Mouse (Mus musculus) R1 (cell line): ENCODE data around the gene 4930447C04Rik.

Experiments
- DNase-seq: peaks from one replicate; pipeline ENCODE4 v3.0.0-alpha.2; 2018; ENCODE audit warnings: low read depth, low spot score

Gene 4930447C04Rik

GRCm38 (mm10) chr12:72943574-72944110, 3.1 kb upstream of the 4930447C04Rik start:
- no peak for DNase-seq

DNA sequence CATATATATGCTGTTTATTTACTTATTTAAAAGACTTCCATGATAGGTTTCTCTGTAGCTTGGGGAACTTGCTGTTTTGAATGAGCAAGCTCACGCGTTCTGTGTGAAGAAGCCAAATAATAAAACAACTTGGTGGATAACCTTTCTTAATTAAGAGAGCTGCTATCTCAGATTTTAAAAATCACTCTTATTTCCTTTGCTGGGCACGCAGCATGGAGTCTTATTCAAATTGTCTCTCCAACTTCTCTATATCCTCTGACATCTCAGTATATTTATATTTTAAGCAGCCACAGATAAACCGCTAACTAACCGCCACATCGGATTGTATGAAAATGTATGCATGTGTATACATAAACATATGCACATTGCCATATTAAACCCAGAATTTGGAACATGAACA, 1.6 kb upstream of the 4930447C04Rik start:
- DNase-seq: no peak

DNA sequence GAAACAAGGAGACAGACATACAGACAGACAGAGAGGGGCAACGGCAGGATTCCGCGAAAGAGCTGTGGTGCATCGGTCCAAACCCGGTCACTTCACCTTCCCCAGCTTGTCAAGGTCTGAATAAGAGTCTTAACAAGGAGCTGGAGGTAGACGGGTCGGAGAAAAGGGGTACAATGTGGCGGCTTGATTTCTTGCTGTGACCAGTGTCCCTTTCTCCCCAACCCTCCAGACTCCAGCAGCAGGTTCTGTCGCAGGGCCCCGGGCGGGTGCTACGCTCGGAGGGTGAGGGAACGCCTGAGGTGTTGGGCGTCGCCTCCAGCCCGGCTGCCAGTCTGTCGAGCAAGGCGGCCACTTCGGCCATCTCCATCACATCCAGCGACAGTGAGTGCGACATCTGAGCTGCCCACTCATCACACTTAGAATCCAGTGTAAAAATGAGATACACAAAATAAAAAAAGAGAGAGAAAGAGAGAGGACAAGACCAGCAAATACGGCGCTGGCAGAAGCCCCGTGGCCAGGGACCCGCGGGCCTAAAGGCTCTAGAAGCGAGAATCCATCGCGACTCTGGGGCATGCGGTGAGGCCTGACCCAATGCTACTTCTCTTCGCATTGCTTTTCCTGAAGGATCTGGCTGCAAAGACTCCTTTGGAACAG, 951 bp upstream of the 4930447C04Rik start:
- peak; percentile 32 for DNase-seq

DNA sequence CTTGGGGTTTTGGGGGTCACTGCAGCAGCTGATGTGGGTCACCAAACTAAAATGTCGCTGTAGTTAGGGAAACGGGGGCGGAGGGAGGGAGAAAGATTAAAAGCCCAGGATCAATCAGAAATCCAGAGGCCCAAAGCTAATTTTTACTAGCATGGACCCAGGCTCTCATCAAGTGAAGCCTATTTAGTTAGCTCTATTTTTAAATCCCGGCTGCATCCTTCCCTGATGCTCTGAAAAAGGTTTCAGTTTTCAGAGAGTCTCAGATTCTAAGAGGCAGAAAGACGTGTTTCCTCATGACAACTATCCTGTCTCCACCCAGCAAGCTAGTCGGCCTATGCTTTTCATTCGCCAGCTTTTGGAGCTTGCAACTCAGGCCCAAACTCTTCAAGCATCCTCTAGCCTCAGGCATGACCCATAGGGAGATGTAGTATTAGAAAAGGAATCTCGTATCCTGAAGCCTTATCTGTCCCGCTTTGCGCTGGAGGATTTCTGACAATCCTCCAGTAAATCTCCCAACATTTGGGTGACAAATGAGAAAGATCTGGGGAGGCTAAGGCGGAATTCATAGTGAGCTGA, 336 bp upstream of the 4930447C04Rik start:
- peak; percentile 26 for DNase-seq

DNA sequence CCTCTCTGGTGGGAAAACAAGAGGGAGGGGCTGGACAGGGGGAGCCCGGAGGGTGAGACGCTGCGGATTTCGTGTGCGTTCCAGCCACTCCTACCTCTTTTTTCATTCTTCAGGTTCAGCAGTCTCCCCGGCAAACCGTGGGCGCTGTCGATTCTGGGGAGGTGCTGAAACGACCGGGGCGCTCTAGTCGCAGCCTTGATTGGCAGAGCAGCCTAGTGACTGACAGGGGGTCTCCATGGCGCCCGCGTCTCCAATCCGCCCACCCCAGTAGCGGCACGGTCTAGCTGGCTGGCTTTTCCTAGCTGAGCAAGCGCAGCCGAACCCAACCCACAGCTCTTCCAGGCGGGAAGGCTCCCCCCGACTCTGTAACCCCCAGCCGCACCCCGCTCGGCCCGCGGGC, 958 bp downstream of the 4930447C04Rik start, which contains the start of gene Six6:
TSS of gene Six6 (plus strand) at position 277 of the 400 bp plus-strand sequence.
- peak; percentile 94 for DNase-seq

GRCm38 (mm10) chr12:72938600-72939490, 1.7 kb downstream of the 4930447C04Rik start:
- no peak for DNase-seq

DNA sequence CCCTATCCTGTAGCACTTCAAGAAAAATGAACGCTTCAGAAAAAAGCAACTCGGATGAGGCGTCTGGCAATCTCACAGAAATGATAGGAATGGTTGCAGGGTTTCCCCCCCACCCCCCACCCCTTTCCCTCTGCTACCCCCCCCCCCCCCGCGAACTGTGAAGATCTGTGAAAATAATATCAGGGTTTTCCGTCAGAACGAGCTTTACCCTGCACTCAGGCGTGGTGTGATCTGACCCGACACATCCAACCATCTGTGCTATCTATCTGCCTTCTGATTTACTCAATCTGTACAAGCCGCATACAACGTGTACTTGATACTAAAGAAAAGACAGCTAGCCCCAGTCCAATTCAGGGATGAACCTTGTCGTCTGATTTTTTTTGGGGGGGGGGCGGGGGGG, 2.4 kb downstream of the 4930447C04Rik start:
- no peak for DNase-seq

GRCm38 (mm10) chr12:72937537-72938120, 2.9 kb downstream of the 4930447C04Rik start:
- DNase-seq: peak; percentile 28

GRCm38 (mm10) chr12:72936751-72937150, 3.8 kb downstream of the 4930447C04Rik start:
- no peak for DNase-seq

DNA sequence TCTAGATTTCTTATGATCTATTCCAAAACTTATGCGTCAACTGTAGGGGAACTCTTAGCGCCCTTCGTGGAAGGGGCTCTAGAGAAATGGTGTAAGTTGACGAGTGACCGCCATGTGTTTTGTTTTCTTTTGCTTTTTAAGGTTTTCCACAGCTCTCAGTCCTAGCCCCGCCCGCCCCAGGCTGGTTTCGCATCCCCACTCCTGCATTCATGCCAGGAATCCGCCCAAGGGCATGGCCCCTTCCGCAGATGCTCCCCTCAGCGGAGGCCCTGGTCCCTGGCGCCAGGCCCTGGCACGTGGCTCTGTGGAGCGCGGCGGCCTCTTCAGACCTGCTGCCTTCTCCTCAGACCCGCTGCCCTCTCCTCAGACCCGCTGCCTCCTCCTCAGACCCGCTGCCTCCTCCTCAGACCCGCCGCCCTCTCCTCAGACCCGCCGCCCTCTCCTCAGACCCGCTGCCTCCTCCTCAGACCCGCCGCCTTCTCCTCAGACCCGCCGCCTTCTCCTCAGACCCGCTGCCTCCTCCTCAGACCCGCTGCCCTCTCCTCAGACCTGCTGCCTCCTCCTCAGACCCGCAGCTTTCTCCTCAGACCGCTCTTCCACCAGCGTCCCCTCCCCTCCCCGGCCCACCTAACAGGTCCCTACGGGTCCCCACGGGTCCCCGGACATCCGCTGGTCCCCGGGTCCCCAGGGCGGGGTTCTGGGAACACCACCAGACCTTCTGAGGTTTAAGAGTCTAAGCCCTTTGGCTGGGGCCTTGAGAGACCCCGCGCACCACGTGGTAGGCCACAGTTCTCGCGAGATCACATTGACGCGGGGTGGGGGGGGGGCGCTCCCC, 23.2 kb downstream of the 4930447C04Rik start:
- peak; percentile 93 for DNase-seq

DNA sequence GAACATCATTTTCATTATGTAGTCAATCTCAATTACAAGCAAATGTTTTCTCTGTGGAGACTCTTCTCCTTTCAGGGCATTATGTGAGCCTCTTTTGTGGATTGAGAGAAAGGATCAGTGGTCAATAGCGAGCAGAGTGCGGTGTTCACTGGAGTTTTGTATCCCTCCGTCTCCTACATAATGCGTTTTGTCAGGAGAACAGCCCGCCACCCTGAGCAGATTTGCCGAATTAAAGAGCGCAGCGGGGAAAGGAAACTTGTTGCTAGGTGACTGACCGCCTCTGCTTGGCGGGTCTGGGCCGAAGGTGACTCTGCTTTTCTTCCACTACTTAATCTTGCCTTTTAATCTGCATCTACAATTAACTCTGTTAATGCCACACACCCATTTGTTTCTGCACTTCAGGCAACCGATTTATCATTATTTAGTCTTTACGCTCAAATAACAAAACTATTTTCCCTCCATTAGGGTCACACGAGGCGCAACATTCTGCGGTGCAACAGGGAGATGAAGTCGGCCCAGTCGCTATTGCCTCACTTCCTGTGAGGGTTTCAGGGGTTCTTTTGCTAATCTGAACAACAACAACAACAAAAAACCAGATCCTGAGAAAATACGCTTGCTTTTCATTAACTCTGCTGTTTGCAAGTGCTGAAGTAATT, 86.1 kb downstream of the 4930447C04Rik start:
- peak; percentile 89 for DNase-seq

- no peak for DNase-seq
Observed at GRCm38 (mm10) chr12:72853406-72854076, 87.0 kb downstream of the 4930447C04Rik start.

GRCm38 (mm10) chr12:72852264-72852663, 88.3 kb downstream of the 4930447C04Rik start:
- no peak for DNase-seq

GRCm38 (mm10) chr12:72850146-72850545, 90.4 kb downstream of the 4930447C04Rik start:
- no peak for DNase-seq

DNA sequence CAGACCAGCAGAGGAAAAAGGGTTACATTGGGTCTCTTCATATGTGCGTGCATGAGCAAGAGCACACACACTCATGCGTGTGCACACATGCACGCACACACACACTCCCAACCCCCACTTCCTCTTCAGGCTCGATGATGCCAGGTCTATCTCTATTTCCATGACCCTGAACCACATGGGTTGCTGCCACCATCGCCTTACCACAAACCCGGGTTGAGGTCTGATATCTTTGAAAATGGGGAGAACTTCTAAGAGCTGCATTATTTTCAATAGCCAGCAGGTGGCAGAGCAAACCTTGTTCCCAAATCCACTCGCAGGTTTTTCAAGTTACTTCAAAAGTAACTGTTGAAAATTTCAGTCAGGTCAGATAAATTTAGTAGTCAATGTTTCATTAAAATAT, 92.8 kb downstream of the 4930447C04Rik start:
- peak; percentile 76 for DNase-seq

GRCm38 (mm10) chr12:72845946-72846345, 94.6 kb downstream of the 4930447C04Rik start:
- DNase-seq: peak; percentile 28

DNA sequence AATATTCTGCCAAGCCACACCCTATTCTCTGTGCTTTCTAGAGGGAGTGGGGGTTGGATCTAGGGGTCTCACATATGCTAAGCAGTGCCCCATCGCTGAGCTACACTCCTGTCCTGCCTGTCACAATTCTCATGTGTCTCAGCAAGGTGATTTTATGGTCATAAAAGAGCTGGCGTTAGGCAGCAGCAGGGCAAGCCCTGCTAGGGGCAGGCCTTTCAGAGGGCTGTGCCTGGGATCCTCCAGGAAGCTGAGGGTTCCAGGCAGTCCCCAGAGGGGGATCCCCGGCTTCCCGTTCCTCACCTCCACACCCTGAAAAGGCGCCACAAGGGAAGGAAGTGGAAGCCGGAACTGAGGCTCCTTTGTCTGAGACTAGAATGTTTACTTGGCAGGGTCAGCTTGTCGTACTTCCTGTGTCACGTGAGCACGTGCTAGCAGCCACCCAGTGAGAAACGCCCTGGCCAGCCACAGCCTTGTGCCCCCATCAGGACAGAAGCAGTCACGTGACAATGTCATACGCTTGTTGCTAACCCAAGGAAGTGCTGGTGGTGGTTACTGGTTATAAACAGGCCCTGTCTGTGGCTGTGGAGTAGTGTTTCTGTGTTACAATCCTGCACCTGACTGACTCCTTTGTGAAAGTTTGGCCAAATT, 96.5 kb downstream of the 4930447C04Rik start:
- peak; percentile 96 for DNase-seq

DNA sequence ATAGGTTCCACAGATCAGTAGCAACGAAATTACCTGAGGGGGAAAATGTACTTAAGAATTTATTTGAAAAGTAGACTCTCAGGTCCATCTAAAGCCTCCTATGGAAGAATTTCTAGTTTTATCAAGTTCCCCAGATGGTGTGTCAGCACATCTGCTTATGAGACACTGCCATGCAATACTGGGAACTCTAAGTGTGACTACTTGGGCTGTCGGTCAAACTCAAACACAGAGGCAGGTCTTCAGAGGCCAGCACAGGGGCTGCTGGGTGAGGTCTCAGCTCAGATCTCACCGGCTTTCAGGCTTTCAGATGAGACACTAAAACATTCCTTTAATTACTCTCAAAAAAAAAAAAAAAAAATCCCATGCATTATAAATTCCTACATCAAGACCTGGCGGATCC, 97.0 kb downstream of the 4930447C04Rik start:
- DNase-seq: no peak

DNA sequence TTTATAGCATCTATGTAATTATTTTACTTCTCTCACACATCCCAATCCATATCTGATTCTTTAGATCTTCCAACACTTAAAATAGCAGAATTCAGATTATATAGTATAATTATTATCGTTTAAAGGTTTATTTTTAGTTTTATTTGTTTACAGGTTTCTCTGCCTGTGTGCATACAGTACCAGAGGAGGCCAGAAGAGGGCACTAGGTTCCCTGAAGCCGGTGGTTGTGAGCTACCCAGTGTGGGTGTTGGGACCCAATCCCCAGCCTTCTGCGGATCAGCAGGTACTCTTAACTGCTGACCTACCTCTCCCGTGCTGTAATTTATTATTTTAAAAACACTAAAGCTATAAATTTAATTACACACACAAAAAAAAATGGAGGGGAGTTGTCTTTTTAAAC, 97.4 kb downstream of the 4930447C04Rik start:
- DNase-seq: peak; percentile 80
